Mouse (Mus musculus) T-helper 17 cell (primary cell): Measurements from ENCODE around the gene Shtn1.

Experiments used
- in situ Hi-C, 2 experiments: fragments of 300-600 bp; cut with MboI, MseI; formaldehyde crosslinking; loops; 1 replicate in 1 of 2; 2 replicates in 1 of 2; pipeline ENCODE4 v1.15.1; 2025; ENCODE audit warnings: high pct_unique_total_duplicates in 2 of 2

The Shtn1 gene

GRCm38 (mm10) chr19:59052053-59052452 is 23.8 kb downstream of the Shtn1 start:
- in situ Hi-C loops = no loop called here

- in situ Hi-C loops = no loop called here
These were observed 24.3 kb downstream of the Shtn1 start for GRCm38 (mm10) chr19:59051622-59052021.

GRCm38 (mm10) chr19:59048852-59049251 is 27.0 kb downstream of the Shtn1 start:
- in situ Hi-C loops = no loop called here

GRCm38 (mm10) chr19:59047511-59047910 is 28.4 kb downstream of the Shtn1 start:
- in situ Hi-C loops = no loop called here

- in situ Hi-C loops = no loop called here
These were observed 34.8 kb downstream of the Shtn1 start for GRCm38 (mm10) chr19:59041086-59041485.

GRCm38 (mm10) chr19:59038793-59039192 is 37.1 kb downstream of the Shtn1 start:
- in situ Hi-C loops = loop anchor here in 1 of 2 experiments (10.0 kb wide), 1 partner anchor 134 kb away; no protein-coding TSS in a partner anchor

GRCm38 (mm10) chr19:59036811-59037210 is 39.1 kb downstream of the Shtn1 start:
- in situ Hi-C loops = loop anchor here in 1 of 2 experiments (10.0 kb wide), 1 partner anchor 132 kb away; no protein-coding TSS in a partner anchor

GRCm38 (mm10) chr19:59033241-59033640 is 42.7 kb downstream of the Shtn1 start:
- in situ Hi-C loops = loop anchor here in 1 of 2 experiments (10.0 kb wide), 1 partner anchor 128 kb away; no protein-coding TSS in a partner anchor

- in situ Hi-C loops = loop anchor here in 1 of 2 experiments (10.0 kb wide), 1 partner anchor 125 kb away; no protein-coding TSS in a partner anchor
These were observed 45.7 kb downstream of the Shtn1 start for GRCm38 (mm10) chr19:59030221-59030620.

- in situ Hi-C loops = no loop called here
These were observed 46.9 kb downstream of the Shtn1 start for GRCm38 (mm10) chr19:59029011-59029410.

- in situ Hi-C loops = no loop called here
These were observed 47.8 kb downstream of the Shtn1 start for GRCm38 (mm10) chr19:59028130-59028529.

GRCm38 (mm10) chr19:59023876-59024275 is 52.0 kb downstream of the Shtn1 start:
- in situ Hi-C loops = no loop called here

GRCm38 (mm10) chr19:59021644-59022043 is 54.3 kb downstream of the Shtn1 start:
- in situ Hi-C loops = no loop called here

- in situ Hi-C loops = no loop called here
These were observed 65.1 kb downstream of the Shtn1 start for GRCm38 (mm10) chr19:59010802-59011201.

- in situ Hi-C loops = loop anchor here in 1 of 2 experiments (10.0 kb wide), 1 partner anchor 978 kb away; no protein-coding TSS in a partner anchor
These were observed 69.1 kb downstream of the Shtn1 start for GRCm38 (mm10) chr19:59006577-59007340.

GRCm38 (mm10) chr19:59002827-59003226 is 73.1 kb downstream of the Shtn1 start:
- in situ Hi-C loops = loop anchor here in 1 of 2 experiments (10.0 kb wide), 1 partner anchor 982 kb away; no protein-coding TSS in a partner anchor

GRCm38 (mm10) chr19:58981571-58981970 is 94.3 kb downstream of the Shtn1 start:
- in situ Hi-C loops = no loop called here

GRCm38 (mm10) chr19:58980056-58980440 is 95.9 kb downstream of the Shtn1 start:
- in situ Hi-C loops = no loop called here

GRCm38 (mm10) chr19:58979436-58980055 is 96.4 kb downstream of the Shtn1 start:
- in situ Hi-C loops = no loop called here

- in situ Hi-C loops = no loop called here
These were observed 97.3 kb downstream of the Shtn1 start for GRCm38 (mm10) chr19:58978401-58979171.

GRCm38 (mm10) chr19:58975216-58975863 is 100.6 kb downstream of the Shtn1 start:
- in situ Hi-C loops = no loop called here
